Mouse (Mus musculus): Measurements from ENCODE around the gene Wdr91. TPM values are rescaled to one million over a fixed set of nuclear protein-coding genes. Genes with fewer than 3 reads are reported as not detected.
A peak's percentile ranks its signal among the peaks of the same experiment; 100 is the strongest.

The Wdr91 gene
- polyA plus RNA-seq, 1 experiment from 2014 or later = 7.2 TPM

DNA sequence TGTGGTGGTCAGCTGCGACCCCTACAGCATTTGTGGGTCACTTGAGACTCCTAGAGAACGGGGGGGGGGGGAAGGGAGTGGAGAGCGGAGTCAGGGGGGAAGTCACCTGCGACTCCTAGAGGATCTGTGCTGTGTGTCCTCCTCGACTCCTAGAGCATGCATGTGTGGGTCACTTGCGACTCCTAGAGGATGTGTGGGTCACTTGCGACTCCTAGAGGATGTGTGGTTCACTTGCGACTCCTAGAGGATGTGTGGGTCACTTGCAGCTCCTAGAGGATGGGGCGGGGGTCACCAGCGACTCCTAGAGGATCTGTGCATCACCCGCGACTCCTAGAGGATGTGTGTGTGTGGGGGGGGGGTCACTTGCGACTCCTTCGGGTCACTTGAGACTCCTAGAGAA lies 11.3 kb upstream of the Wdr91 start:
- no peak overlapping the region for H3K27ac ChIP-seq (ENCODE audit: low read length)
- no peak overlapping the region for H3K4me3 ChIP-seq (ENCODE audit: low read length)
- ATAC-seq = peak; percentile 26; the same call in 1 of the 2 replicates
- no peak overlapping the region for H3K4me2 ChIP-seq (ENCODE audit: low read depth, low read length)
- H3K9ac ChIP-seq (ENCODE audit: low read depth, low read length) = no peak overlapping the region
- no peaks in the 10 kb centered on the region for H3K9me3 ChIP-seq (ENCODE audit: control insufficient read depth, low read length)
- H3K36me3 ChIP-seq (ENCODE audit: control insufficient read depth, insufficient read depth, low read length) = no peaks in the 10 kb centered on the region
- H3K4me1 ChIP-seq (ENCODE audit: control insufficient read depth, insufficient read depth, low read length) = no peaks in the 10 kb centered on the region
- H3K27me3 ChIP-seq (replicated peaks; ENCODE audit: control insufficient read depth, insufficient read depth, low read length) = no peaks in the 10 kb centered on the region
- 57% methylated on average over 14 of the region's 14 CpGs for WGBS

DNA sequence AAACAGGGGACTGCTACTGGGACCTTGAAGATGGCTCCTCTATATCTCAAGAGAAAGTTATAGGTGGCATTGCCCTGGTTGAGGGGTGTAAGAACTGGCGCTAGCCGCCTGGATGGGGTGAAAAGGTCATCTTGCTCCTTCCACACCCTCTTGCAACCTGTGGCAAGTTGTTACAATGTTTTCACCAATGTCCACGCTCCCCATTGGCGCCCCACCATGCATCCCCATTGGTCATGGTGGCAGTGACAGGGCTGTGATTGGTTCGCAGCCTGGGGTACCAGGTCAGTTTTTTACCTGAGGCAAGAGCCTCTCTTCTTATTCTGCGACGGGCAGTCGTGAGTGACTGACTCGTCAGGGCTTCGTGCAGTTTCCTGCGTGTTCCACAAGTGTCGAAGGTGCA lies 10.0 kb upstream of the Wdr91 start:
- WGBS = 93% methylated on average over 12 of the region's 12 CpGs

DNA sequence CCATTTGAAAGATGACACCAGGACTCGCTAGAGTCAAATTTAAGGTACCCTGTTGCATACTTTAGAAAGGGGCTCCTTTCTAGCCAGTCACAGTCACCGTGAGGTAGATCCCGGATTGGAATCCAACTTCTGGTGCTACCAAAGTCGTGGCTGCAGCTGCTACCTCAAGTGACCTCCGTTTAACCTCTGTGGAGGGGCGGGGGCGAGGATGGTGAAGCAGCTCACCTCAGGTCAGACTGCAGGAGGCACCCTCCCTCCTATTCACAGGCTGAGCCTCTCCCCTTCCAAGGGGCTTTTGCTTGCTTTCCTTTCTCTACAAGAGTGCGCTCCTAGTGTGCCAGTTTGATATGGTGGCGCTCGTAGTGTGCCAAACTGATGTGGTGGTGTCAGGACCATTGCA lies 9.3 kb upstream of the Wdr91 start, which contains the start of gene Stra8:
Stra8 (plus strand) TSS at position 208 of the 400 bp plus-strand sequence.
- no peak within 1 kb of the TSS for H3K9ac ChIP-seq (ENCODE audit: low read depth, low read length)
- no peak for ATAC-seq
- WGBS = 45% methylated on average over 10 of the region's 10 CpGs
- H3K4me2 ChIP-seq (ENCODE audit: low read depth, low read length) = no peak within 1 kb of the TSS
- no peaks in the 10 kb centered on the region for H3K36me3 ChIP-seq (ENCODE audit: control insufficient read depth, insufficient read depth, low read length)
- H3K27me3 ChIP-seq (replicated peaks; ENCODE audit: control insufficient read depth, insufficient read depth, low read length) = no peaks in the 10 kb centered on the region
- H3K9me3 ChIP-seq (ENCODE audit: control insufficient read depth, low read length) = no peaks in the 10 kb centered on the region
- H3K27ac ChIP-seq (ENCODE audit: low read length) = no peak within 1 kb of the TSS
- no peaks in the 10 kb centered on the region for H3K4me1 ChIP-seq (ENCODE audit: control insufficient read depth, insufficient read depth, low read length)
- no peak within 1 kb of the TSS for H3K4me3 ChIP-seq (ENCODE audit: low read length)

More for the DNA sequence above, 10.0 kb upstream of the Wdr91 start:
- H3K4me2 ChIP-seq (ENCODE audit: low read depth, low read length) = no peak overlapping the region
- no peak overlapping the region for H3K9ac ChIP-seq (ENCODE audit: low read depth, low read length)
- H3K9me3 ChIP-seq (ENCODE audit: control insufficient read depth, low read length) = no peaks in the 10 kb centered on the region
- no peak overlapping the region for H3K27ac ChIP-seq (ENCODE audit: low read length)
- no peaks in the 10 kb centered on the region for H3K36me3 ChIP-seq (ENCODE audit: control insufficient read depth, insufficient read depth, low read length)
- ATAC-seq = no peak
- H3K4me1 ChIP-seq (ENCODE audit: control insufficient read depth, insufficient read depth, low read length) = no peaks in the 10 kb centered on the region
- no peaks in the 10 kb centered on the region for H3K27me3 ChIP-seq (replicated peaks; ENCODE audit: control insufficient read depth, insufficient read depth, low read length)
- no peak overlapping the region for H3K4me3 ChIP-seq (ENCODE audit: low read length)

DNA sequence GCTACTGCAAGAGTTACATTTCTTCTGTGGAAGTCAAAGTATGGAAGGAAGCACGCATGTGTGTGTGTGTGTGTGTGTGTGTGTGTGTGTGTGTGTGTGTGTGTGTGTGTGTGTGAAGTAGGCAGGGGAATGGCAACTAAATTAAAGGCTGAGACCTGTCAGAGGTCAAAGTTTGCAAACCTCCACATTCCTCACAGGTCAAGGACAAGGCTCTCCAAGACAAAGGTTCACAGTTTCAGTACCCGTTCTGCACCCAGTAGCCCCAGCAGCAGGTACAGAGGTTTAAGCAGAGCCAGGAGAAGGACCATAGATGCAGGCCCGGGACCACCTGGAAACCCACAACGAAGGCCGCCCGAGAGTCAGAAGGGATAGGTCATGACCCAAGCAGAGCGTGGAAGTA lies 8.5 kb upstream of the Wdr91 start:
- Histone ChIP-seq H3K4me3 (ENCODE audit: low read length) (no peak overlapping the region), H3K9me3 (ENCODE audit: control insufficient read depth, low read length) (no peaks in the 10 kb centered on the region), H3K4me2 (ENCODE audit: low read depth, low read length) (no peak overlapping the region), H3K36me3 (ENCODE audit: control insufficient read depth, insufficient read depth, low read length) (no peaks in the 10 kb centered on the region), H3K4me1 (ENCODE audit: control insufficient read depth, insufficient read depth, low read length) (no peaks in the 10 kb centered on the region), H3K9ac (ENCODE audit: low read depth, low read length) (no peak overlapping the region), H3K27ac (ENCODE audit: low read length) (no peak overlapping the region), H3K27me3 (replicated peaks; ENCODE audit: control insufficient read depth, insufficient read depth, low read length) (no peaks in the 10 kb centered on the region)
- no peak for ATAC-seq
- 73% methylated on average over 7 of the region's 7 CpGs for WGBS

DNA sequence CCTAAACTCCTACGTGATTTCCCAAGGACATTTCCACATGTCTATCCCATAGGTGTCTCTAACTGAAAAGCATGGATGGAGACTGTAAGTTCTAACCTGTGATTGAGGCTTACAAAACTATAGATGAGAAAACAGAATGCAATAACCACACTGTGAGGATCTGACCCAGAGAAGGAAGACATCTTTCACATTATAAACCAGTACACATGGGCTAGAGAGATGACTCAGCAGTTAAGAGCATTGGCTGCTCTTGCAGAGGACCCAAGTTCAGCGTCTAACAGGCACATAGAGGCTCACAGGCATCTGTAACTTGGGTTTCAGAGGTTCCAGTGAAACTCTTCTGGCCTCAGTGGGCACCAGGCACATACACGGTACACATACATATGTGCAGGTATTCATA lies 3.8 kb upstream of the Wdr91 start:
- Histone ChIP-seq H3K4me1 (ENCODE audit: control insufficient read depth, insufficient read depth, low read length) (peaks cover 6% of the 10 kb centered on the region), H3K36me3 (ENCODE audit: control insufficient read depth, insufficient read depth, low read length) (no peaks in the 10 kb centered on the region), H3K9ac (ENCODE audit: low read depth, low read length) (no peak overlapping the region), H3K4me3 (ENCODE audit: low read length) (no peak overlapping the region), H3K27ac (ENCODE audit: low read length) (no peak overlapping the region), H3K4me2 (ENCODE audit: low read depth, low read length) (no peak overlapping the region), H3K9me3 (ENCODE audit: control insufficient read depth, low read length) (no peaks in the 10 kb centered on the region), H3K27me3 (replicated peaks; ENCODE audit: control insufficient read depth, insufficient read depth, low read length) (no peaks in the 10 kb centered on the region)
- 85% methylated on average over 3 of the region's 3 CpGs for WGBS
- no peak for ATAC-seq

DNA sequence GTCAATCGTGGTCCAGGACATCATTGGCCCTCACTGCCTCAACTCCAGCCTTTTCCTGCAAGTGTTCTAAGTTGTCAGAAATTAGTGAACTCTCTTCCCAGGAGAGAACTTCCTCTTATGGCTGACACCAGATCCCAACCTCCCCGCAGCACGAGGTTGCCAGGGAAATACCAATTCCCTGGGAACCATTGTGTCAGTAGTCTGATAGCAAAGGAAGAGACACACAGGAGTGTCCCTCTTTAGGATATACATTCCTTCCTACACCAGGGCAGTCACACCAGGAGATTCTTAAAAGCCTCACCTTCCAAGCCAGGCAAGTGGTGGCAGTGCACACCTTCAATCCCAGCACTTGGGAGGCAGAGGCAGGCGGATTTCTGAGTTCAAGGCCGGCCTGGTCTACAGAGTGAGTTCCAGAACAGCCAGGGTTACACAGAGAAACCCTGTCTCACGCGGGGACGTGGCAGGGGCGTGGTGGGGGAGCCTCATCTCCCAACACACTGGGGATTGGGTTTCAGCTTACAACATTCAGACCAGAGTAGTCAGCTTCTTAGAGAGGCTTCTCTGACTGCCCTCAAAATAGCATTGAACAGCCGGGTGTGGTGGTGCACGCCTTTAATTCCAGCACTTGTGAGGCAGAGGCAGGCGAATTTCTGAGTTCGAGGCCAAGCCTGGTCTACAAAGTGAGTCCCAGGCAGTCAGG lies 2.8 kb upstream of the Wdr91 start:
- Histone ChIP-seq H3K4me3 (ENCODE audit: low read length) (no peak overlapping the region), H3K36me3 (ENCODE audit: control insufficient read depth, insufficient read depth, low read length) (no peaks in the 10 kb centered on the region), H3K27me3 (replicated peaks; ENCODE audit: control insufficient read depth, insufficient read depth, low read length) (no peaks in the 10 kb centered on the region), H3K9ac (ENCODE audit: low read depth, low read length) (no peak overlapping the region), H3K9me3 (ENCODE audit: control insufficient read depth, low read length) (no peaks in the 10 kb centered on the region), H3K4me2 (ENCODE audit: low read depth, low read length) (no peak overlapping the region), H3K4me1 (ENCODE audit: control insufficient read depth, insufficient read depth, low read length) (peaks cover 6% of the 10 kb centered on the region), H3K27ac (ENCODE audit: low read length) (no peak overlapping the region)
- 83% methylated on average over 13 of the region's 13 CpGs for WGBS
- no peak for ATAC-seq

DNA sequence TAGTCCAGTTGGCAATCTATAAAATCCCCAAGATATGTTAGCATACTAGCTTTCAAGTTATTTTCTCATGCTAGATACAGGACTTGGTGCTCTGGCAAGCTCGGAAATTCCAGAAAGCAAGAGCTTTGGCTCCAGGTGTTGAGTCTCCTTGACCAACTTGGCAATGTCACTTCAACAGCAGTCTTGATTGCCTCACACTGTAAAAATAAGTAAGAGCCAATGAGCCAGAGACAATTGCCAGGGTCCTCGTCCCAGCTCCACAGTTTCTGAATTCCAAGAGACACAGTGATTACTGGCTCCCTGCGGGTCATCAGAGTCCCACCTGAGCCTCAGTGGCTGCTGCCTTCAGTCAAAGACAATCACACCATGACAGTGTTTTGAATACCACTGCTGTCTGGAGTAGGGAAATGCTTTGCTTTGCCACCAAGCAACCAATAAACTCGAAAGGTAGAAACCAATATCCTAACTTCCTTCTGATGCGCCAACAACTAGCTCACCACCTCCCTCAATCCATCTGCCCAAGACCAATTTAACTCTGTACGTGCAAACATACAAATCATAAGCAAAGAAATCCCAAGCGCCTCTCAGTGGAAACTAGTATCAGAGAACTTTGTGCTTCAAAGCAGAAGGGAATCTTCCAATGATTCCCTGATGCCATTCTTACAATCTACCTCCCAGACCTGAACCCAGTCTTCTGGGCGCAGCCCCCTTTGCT lies 888 bp downstream of the Wdr91 start:
- ATAC-seq = no peak
- Histone ChIP-seq H3K4me3 (ENCODE audit: low read length) (peak overlapping the region; percentile 80), H3K4me1 (ENCODE audit: control insufficient read depth, insufficient read depth, low read length) (peaks cover 6% of the 10 kb centered on the region), H3K27me3 (replicated peaks; ENCODE audit: control insufficient read depth, insufficient read depth, low read length) (no peaks in the 10 kb centered on the region), H3K4me2 (ENCODE audit: low read depth, low read length) (peak overlapping the region; percentile 70), H3K9me3 (ENCODE audit: control insufficient read depth, low read length) (no peaks in the 10 kb centered on the region), H3K36me3 (ENCODE audit: control insufficient read depth, insufficient read depth, low read length) (0 out of 2 replicates have a peak, but pooled peaks cover 12% of the 10 kb centered on the region), H3K9ac (ENCODE audit: low read depth, low read length) (peak overlapping the region; percentile 77), H3K27ac (ENCODE audit: low read length) (no peak overlapping the region)
- 39% methylated on average over 8 of the region's 8 CpGs for WGBS

DNA sequence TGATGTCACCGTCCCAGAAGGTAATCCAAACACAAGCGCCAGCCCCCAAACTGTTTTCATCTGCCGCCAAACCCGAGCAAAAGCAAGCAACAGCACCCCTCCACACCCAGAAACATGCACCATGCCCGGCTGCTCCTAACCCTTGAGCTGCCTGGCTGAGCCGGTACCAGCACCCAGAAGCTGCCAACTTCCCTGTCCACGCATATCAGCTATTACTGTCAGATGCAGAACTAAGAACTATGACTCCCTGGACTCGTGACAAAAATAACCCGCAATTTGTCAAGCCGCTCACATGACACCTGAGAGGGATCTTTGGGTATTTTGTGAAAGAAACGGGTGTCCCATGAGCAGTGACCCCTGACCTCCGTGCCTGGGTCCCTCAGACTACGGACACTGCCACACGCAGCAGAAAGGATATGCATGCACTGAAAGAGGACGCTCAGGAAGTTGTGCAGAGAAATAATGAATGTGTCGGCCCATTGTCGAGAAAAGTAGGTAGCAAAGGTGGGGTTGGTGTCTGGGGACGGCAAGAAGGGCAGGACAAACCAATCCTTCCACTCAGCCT lies 2.9 kb downstream of the Wdr91 start:
- Histone ChIP-seq H3K4me3 (ENCODE audit: low read length) (no peak overlapping the region), H3K9ac (ENCODE audit: low read depth, low read length) (no peak overlapping the region), H3K9me3 (ENCODE audit: control insufficient read depth, low read length) (no peaks in the 10 kb centered on the region), H3K27me3 (replicated peaks; ENCODE audit: control insufficient read depth, insufficient read depth, low read length) (no peaks in the 10 kb centered on the region), H3K4me2 (ENCODE audit: low read depth, low read length) (no peak overlapping the region), H3K27ac (ENCODE audit: low read length) (no peak overlapping the region), H3K36me3 (ENCODE audit: control insufficient read depth, insufficient read depth, low read length) (0 out of 2 replicates have a peak, but pooled peaks cover 12% of the 10 kb centered on the region), H3K4me1 (ENCODE audit: control insufficient read depth, insufficient read depth, low read length) (peaks cover 6% of the 10 kb centered on the region)
- ATAC-seq = no peak
- 85% methylated on average over 18 of the region's 18 CpGs for WGBS

DNA sequence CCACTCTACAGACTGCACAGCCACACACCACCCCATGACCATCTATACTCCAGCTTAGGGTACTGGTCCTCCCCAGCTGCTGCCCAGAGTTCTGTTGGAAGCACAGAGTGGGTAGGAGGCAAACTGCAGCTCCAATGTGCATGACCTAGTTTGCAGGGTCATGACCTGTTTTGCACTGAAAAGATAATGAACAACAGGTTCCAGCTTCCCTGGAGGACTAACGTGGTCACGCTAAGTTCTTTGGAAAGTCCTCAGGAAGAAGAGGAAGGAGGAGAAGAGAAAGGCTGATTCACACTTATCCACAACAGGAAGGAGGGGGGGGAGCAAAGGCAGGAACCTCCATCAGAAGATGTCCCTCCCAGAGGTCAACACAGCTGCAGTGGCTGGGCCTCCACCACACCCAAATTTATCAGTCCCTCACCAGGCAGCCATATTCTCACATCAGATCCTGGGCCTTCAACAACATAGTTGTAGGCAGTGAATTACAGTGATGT lies 3.5 kb downstream of the Wdr91 start:
- no peak overlapping the region for H3K4me3 ChIP-seq (ENCODE audit: low read length)
- H3K4me2 ChIP-seq (ENCODE audit: low read depth, low read length) = no peak overlapping the region
- no peak for ATAC-seq
- 0 out of 2 replicates have a peak, but pooled peaks cover 12% of the 10 kb centered on the region for H3K36me3 ChIP-seq (ENCODE audit: control insufficient read depth, insufficient read depth, low read length)
- no peaks in the 10 kb centered on the region for H3K27me3 ChIP-seq (replicated peaks; ENCODE audit: control insufficient read depth, insufficient read depth, low read length)
- H3K4me1 ChIP-seq (ENCODE audit: control insufficient read depth, insufficient read depth, low read length) = peaks cover 6% of the 10 kb centered on the region
- H3K9ac ChIP-seq (ENCODE audit: low read depth, low read length) = no peak overlapping the region
- H3K9me3 ChIP-seq (ENCODE audit: control insufficient read depth, low read length) = no peaks in the 10 kb centered on the region
- no peak overlapping the region for H3K27ac ChIP-seq (ENCODE audit: low read length)
- WGBS = 73% methylated on average over 2 of the region's 2 CpGs
